Mouse (Mus musculus) CH12.LX (cell line): ENCODE results near the gene Odf4. TPM values are rescaled to one million over a fixed set of nuclear protein-coding genes. Genes with fewer than 3 reads are reported as not detected.

ENCODE experiments used
- DNase-seq: peaks from one replicate; pipeline ENCODE4 v3.0.0-alpha.2; 2013; ENCODE audit errors: extremely low read depth
- H3K27ac ChIP-seq: 2 replicates; pipeline ENCODE4 v1.5.1; 2012; ENCODE audit warnings: low read depth, mild to moderate bottlenecking, control low read depth, moderate library complexity; ENCODE audit not compliant: insufficient read depth
- H3K27me3 ChIP-seq: replicated peaks from 2 replicates; pipeline ENCODE3; 2012; ENCODE audit warnings: inconsistent platforms
- H3K36me3 ChIP-seq, 2 experiments: replicated peaks in 1 of 2; 2 replicates each; pipeline versions ENCODE3 to v1.6.1; 2012; ENCODE audit warnings: inconsistent platforms in 1 of 2, low read length in 1 of 2, mild to moderate bottlenecking in 1 of 2, mixed read lengths in 1 of 2, moderate library complexity in 1 of 2; ENCODE audit not compliant: control insufficient read depth in 1 of 2, insufficient read depth in 1 of 2
- H3K4me1 ChIP-seq, 2 experiments: 2 replicates each; pipeline ENCODE4 v1.6.1; 2012; ENCODE audit warnings: inconsistent platforms in 1 of 2, moderate library complexity in 1 of 2; ENCODE audit not compliant: insufficient read depth in 2 of 2, control insufficient read depth in 1 of 2
- H3K4me2 ChIP-seq: 2 replicates; pipeline ENCODE4 v1.6.1; 2012; ENCODE audit warnings: low read depth, mild to moderate bottlenecking, control low read depth; ENCODE audit not compliant: poor library complexity, insufficient read depth, severe bottlenecking
- H3K4me3 ChIP-seq, 3 experiments: fragments of 150-350 bp in 1 of 3; sonication (generic) in 1 of 3; replicated peaks in 1 of 3; 2 replicates each; pipeline versions ENCODE3 to v1.5.1; 2011 to 2012; ENCODE audit warnings: low read depth in 2 of 3, low read length in 2 of 3, mild to moderate bottlenecking in 2 of 3, moderate library complexity in 2 of 3, control low read depth in 1 of 3, improper control_type of control experiment in 1 of 3, inconsistent platforms in 1 of 3, mixed read lengths in 1 of 3; ENCODE audit not compliant: poor library complexity in 1 of 3
- H3K79me2 ChIP-seq: replicated peaks from 2 replicates; pipeline ENCODE4 v1.6.1; 2012; ENCODE audit warnings: mild to moderate bottlenecking, moderate library complexity; ENCODE audit not compliant: control insufficient read depth, poor library complexity, insufficient read depth, severe bottlenecking; ENCODE audit errors: extremely low read depth
- H3K9ac ChIP-seq: 2 replicates; pipeline ENCODE4 v1.6.1; 2012; ENCODE audit warnings: low read depth, mild to moderate bottlenecking, control low read depth, moderate library complexity; ENCODE audit not compliant: insufficient read depth
- H3K9me3 ChIP-seq: replicated peaks from 2 replicates; pipeline ENCODE3; 2012; ENCODE audit warnings: low read length, inconsistent platforms, mixed read lengths
- CHD1 ChIP-seq: IDR thresholded peaks from 2 replicates; pipeline ENCODE4 v1.6.1; 2012; ENCODE audit warnings: low read depth, low read length, improper control_type of control experiment, inconsistent platforms
- CHD2 ChIP-seq: IDR thresholded peaks from 2 replicates; pipeline ENCODE4 v1.6.1; 2011; ENCODE audit warnings: low read length, improper control_type of control experiment
- EP300 ChIP-seq: IDR thresholded peaks from 2 replicates; pipeline ENCODE4 v1.6.1; 2011; ENCODE audit warnings: low read length, improper control_type of control experiment
- JUN ChIP-seq: IDR thresholded peaks from 2 replicates; pipeline ENCODE4 v1.6.1; 2011; ENCODE audit warnings: low read depth, mild to moderate bottlenecking, low read length, improper control_type of control experiment, moderate library complexity; ENCODE audit not compliant: insufficient read depth
- MAFK ChIP-seq: IDR thresholded peaks from 2 replicates; pipeline ENCODE4 v1.6.1; 2011; ENCODE audit warnings: low read length, improper control_type of control experiment; ENCODE audit not compliant: insufficient replicate concordance
- MEF2A ChIP-seq: IDR thresholded peaks from 2 replicates; pipeline ENCODE4 v1.6.1; 2014; ENCODE audit warnings: low read depth, mild to moderate bottlenecking, inconsistent platforms, low read length, improper control_type of control experiment, borderline replicate concordance
- MXI1 ChIP-seq: IDR thresholded peaks from 2 replicates; pipeline ENCODE4 v1.6.1; 2011; ENCODE audit warnings: mild to moderate bottlenecking, low read depth, low read length, improper control_type of control experiment
- NELFE ChIP-seq: IDR thresholded peaks from 2 replicates; pipeline ENCODE4 v1.6.1; 2011; ENCODE audit warnings: low read depth, low read length, improper control_type of control experiment
- RAD21 ChIP-seq: IDR thresholded peaks from 2 replicates; pipeline ENCODE4 v1.6.1; 2011; ENCODE audit warnings: low read depth, mild to moderate bottlenecking, low read length, improper control_type of control experiment, moderate library complexity
- SIN3A ChIP-seq: IDR thresholded peaks from 2 replicates; pipeline ENCODE4 v1.6.1; 2012; ENCODE audit warnings: low read length, improper control_type of control experiment, inconsistent platforms
- UBTF ChIP-seq: IDR thresholded peaks from 2 replicates; pipeline ENCODE4 v1.6.1; 2012; ENCODE audit warnings: low read depth, mild to moderate bottlenecking, inconsistent platforms, low read length, improper control_type of control experiment, moderate library complexity
- ZKSCAN1 ChIP-seq: IDR thresholded peaks from 2 replicates; pipeline ENCODE4 v1.6.1; 2012; ENCODE audit warnings: low read depth, inconsistent platforms, low read length, improper control_type of control experiment, borderline replicate concordance
- dilution Hi-C: fragments of 300-500 bp; cut with MboI; formaldehyde crosslinking; loops from 2 replicates; pipeline ENCODE4 v1.14.3; 2020; ENCODE audit warnings: low sequenced_read_pairs; ENCODE audit not compliant: extremely low pct_unique_long_range_greater_than_20kb, extremely low pct_ligation_motif_present
- in situ Hi-C: fragments of 300-500 bp; cut with MboI; formaldehyde crosslinking; loops from 3 replicates; pipeline ENCODE4 v1.14.3; 2019; ENCODE audit warnings: low sequenced_read_pairs, low pct_ligation_motif_present, low pct_unique_long_range_greater_than_20kb, mixed read lengths
- polyA plus RNA-seq: library from polyadenylated mRNA; unstranded; fragments of >175 nt; gene quantifications from 2 replicates; pipeline ENCODE4 v1.2.1, GENCODE M21; 2012; ENCODE audit warnings: low read depth; ENCODE audit not compliant: insufficient read length
- total RNA-seq, 2 experiments: library from RNA; depleted of rRNA; stranded (reverse); fragments of 300-350 nt in 1 of 2; fragments of >200 nt in 1 of 2; gene quantifications; 2 replicates each; pipeline ENCODE4 v1.2.3; 2012 to 2014

Gene Odf4
- total and polyA plus RNA-seq, 3 experiments, result not detected

DNA sequence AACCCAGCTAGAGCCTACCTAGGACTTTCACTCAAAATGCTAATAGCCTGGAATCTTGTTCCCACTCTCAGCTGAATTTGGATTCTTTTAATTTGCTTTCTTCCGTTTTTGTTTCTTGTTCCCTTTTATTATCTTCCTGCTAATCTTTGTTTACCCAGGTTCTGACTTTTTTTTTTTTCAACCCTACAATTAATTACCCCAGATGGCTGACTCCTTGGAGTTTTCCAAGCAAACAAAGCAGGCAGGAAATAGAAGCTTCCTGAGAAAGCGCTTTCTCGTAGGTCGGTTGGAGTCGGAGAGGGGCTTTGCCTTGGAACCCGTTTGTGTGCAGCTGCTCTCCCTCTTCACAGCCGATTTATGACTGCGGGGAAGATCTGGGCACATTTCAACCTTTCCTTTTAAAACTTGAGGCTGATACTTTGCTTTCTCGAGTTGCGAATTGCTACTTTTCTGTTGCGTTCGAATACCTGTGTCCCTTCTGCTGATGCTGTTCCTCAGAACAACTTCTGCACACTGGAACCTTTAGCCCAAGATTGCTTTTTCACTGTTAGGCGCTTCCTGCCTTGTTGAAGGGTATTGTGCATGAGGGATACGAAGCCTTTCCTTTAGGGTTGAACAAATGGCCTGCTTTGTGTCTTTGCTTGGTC, 15.2 kb downstream of the Odf4 start:
- no peak overlapping the region for H3K9ac ChIP-seq
- H3K27me3 ChIP-seq, result peaks cover 24% of the 10 kb centered on the region
- no peak overlapping the region for H3K4me2 ChIP-seq
- H3K4me1 ChIP-seq, result no peaks in the 10 kb centered on the region
- H3K9me3 ChIP-seq, result peaks cover 5% of the 10 kb centered on the region
- TF ChIP-seq EP300 (no peak), SIN3A (no peak), JUN (no peak), CHD2 (no peak), MEF2A (no peak), MAFK (no peak), UBTF (no peak), ZKSCAN1 (no peak), CHD1 (no peak), MXI1 (no peak), RAD21 (no peak), NELFE (no peak)
- DNase-seq, result no peak
- dilution Hi-C loops, result no loop called here
- no peak overlapping the region for H3K27ac ChIP-seq
- peaks cover under 1 to 10% of the 10 kb centered on the region in 2 experiments for H3K36me3 ChIP-seq
- no peak overlapping the region for H3K4me3 ChIP-seq
- in situ Hi-C loops, result no loop called here
- no peaks in the 10 kb centered on the region for H3K79me2 ChIP-seq

DNA sequence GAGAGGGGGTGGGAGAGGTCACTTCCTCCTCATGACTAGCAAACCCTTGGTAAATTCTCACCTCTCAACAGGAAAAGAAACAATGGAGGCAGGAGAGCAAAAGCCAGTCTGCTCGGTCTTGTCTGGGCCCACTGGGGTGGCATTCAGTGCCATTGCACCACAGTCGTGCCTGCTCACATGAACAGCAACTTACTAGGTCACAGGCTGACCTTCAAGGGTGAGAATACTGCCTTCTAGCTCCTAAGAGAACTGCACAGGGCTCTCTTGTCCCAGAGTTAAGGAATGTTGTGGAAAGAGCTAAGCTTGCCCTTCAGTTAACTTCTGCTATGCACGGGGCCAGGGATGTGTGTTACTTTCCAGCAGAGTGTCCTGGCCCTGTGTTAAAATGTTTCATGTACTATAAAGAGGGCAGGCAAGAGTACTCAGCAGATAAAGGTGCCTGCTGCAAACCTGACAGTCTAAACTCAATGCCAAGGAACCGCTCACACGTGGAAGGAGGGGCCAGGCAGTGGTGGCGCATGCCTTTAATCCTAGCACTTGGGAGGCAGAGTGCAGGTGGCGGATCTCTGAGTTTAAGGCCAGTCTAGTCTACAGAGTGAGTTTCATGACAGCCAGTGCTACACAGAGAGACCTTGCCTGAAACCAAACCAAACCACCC, 17.9 kb downstream of the Odf4 start:
- dilution Hi-C loops, result no loop called here
- in situ Hi-C loops, result no loop called here
- no peak for DNase-seq

More for the DNA sequence above, 17.9 kb downstream of the Odf4 start:
- Histone ChIP-seq H3K27me3 (peaks cover 12% of the 10 kb centered on the region), H3K4me2 (no peak overlapping the region), H3K27ac (no peak overlapping the region), H3K9ac (no peak overlapping the region), H3K4me3 (no peak overlapping the region), H3K36me3 (peaks cover 23 to 36% of the 10 kb centered on the region in 2 experiments)
- TF ChIP-seq CHD1 (no peak), SIN3A (no peak), MAFK (no peak), RAD21 (no peak)
- TF ChIP-seq, all 38 proteins: peak for 0
- Histone ChIP-seq H3K79me2 (no peaks in the 10 kb centered on the region), H3K9me3 (peaks cover 5% of the 10 kb centered on the region), H3K4me1 (peaks cover 0 to 10% of the 10 kb centered on the region in 2 experiments; a peak in 2 of 4 replicates)
